19 mouse cellular contexts compared by ENCODE assay signal in genomic region chr11:85857997-85858698, GRCm38 (mm10). TPM values are rescaled to one million over a fixed set of nuclear protein-coding genes. Genes with fewer than 3 reads are reported as not detected.
A peak's percentile ranks its signal among the peaks of the same experiment; 100 is the strongest.
DNase-seq lines count a peak whose midpoint lies in the region; ATAC-seq and TF ChIP-seq lines count a peak whose summit lies in the region.
"Had no signal": no experiment of that assay in that cellular context is flagged by ENCODE, and none has a peak within 500 bp of the region (broad histone marks: within the 10 kb centered on the region; RNA-seq: fewer than 3 reads in every experiment).

No protein-coding gene starts in this region.

- ATAC-seq in hindbrain, embryonic 14.5 days (ENCODE audit: low FRiP score) = no peak
- peak; percentile 59; the same call in 1 of the 2 replicates for ATAC-seq in forebrain, embryonic 16.5 days
- peak; percentile 55; the same call in 1 of the 2 replicates for ATAC-seq in neural tube, embryonic 11.5 days (ENCODE audit: insufficient read depth, low FRiP score, low TSS enrichment)
- no peak for ATAC-seq in lung, postnatal 0 days
- ATAC-seq: liver, postnatal 0 days had no signal

- no peak for TF ChIP-seq POLR2A in brain, embryonic 14.5 days (IDR thresholded peaks at IDR 0.05; ENCODE audit: borderline replicate concordance, extremely low read depth, insufficient read depth, insufficient read length, poor library complexity, severe bottlenecking)

- peaks cover 14% of the 10 kb centered on the region for H3K4me1 ChIP-seq in hindbrain, embryonic 10.5 days (replicated peaks)
- no peaks in the 10 kb centered on the region for H3K4me1 ChIP-seq in hindbrain, embryonic 14.5 days (replicated peaks; ENCODE audit: control insufficient read depth, insufficient read depth, low read length)
- H3K4me1 ChIP-seq in forebrain, embryonic 16.5 days (replicated peaks; ENCODE audit: control insufficient read depth, insufficient read depth, low read length) = peaks cover 8% of the 10 kb centered on the region
- peaks cover 4% of the 10 kb centered on the region for H3K4me1 ChIP-seq in neural tube, embryonic 11.5 days (ENCODE audit: control insufficient read depth, insufficient read depth, low read length)
- no peaks in the 10 kb centered on the region for H3K4me1 ChIP-seq in lung, postnatal 0 days (ENCODE audit: insufficient read depth, low read depth, low read length)
- H3K4me1 ChIP-seq: embryonic facial prominence, embryonic 15.5 days had no signal

- 14% methylated on average over 6 of the region's 6 CpGs for WGBS in hindbrain, embryonic 10.5 days
- WGBS in hindbrain, embryonic 14.5 days = 5% methylated on average over 6 of the region's 6 CpGs
- 5% methylated on average over 6 of the region's 6 CpGs for WGBS in forebrain, embryonic 16.5 days
- WGBS in neural tube, embryonic 11.5 days = 21% methylated on average over 6 of the region's 6 CpGs
- WGBS in lung, postnatal 0 days = 30% methylated on average over 6 of the region's 6 CpGs

- peaks cover 19% of the 10 kb centered on the region; the same call in 1 of the 2 replicates for H3K27me3 ChIP-seq in hindbrain, embryonic 10.5 days (ENCODE audit: insufficient read depth, poor library complexity, severe bottlenecking)
- H3K27me3 ChIP-seq in hindbrain, embryonic 14.5 days (ENCODE audit: control insufficient read depth, insufficient read depth, low read length) = no peaks in the 10 kb centered on the region
- H3K27me3 ChIP-seq in forebrain, embryonic 16.5 days (replicated peaks; ENCODE audit: control insufficient read depth, insufficient read depth, low read length) = no peaks in the 10 kb centered on the region
- H3K27me3 ChIP-seq in neural tube, embryonic 11.5 days (ENCODE audit: control insufficient read depth, insufficient read depth, low read length) = no peaks in the 10 kb centered on the region
- H3K27me3 ChIP-seq in lung, postnatal 0 days (replicated peaks; ENCODE audit: insufficient read depth, low read length) = no peaks in the 10 kb centered on the region
- H3K27me3 ChIP-seq: embryonic facial prominence, embryonic 15.5 days had no signal

- no peak overlapping the region for H3K4me2 ChIP-seq in hindbrain, embryonic 14.5 days (replicated peaks)
- no peak overlapping the region for H3K4me2 ChIP-seq in forebrain, embryonic 16.5 days (ENCODE audit: low read length)
- 0 out of 2 replicates have a peak overlapping the region, but pooled peaks have one; percentile 14 for H3K4me2 ChIP-seq in neural tube, embryonic 11.5 days (ENCODE audit: low read depth)
- no peak overlapping the region for H3K4me2 ChIP-seq in lung, postnatal 0 days (replicated peaks; ENCODE audit: low read depth, low read length)
- H3K4me2 ChIP-seq: embryonic facial prominence, embryonic 15.5 days had no signal

- TF ChIP-seq EP300 in lung, postnatal 0 days (IDR thresholded peaks at IDR 0.05) = no peak

- no peak for TF ChIP-seq CTCF in brain, embryonic 14.5 days (IDR thresholded peaks at IDR 0.05; ENCODE audit: borderline replicate concordance, extremely low read depth, insufficient read depth, insufficient read length)
- no peak for TF ChIP-seq CTCF in lung, postnatal 0 days (IDR thresholded peaks at IDR 0.05)

- no peak overlapping the region for H3K9ac ChIP-seq in hindbrain, embryonic 14.5 days
- H3K9ac ChIP-seq in forebrain, embryonic 16.5 days (replicated peaks; ENCODE audit: low read depth, low read length) = no peak overlapping the region
- H3K9ac ChIP-seq in neural tube, embryonic 11.5 days (ENCODE audit: low read length) = no peak overlapping the region
- H3K9ac ChIP-seq in lung, postnatal 0 days (replicated peaks; ENCODE audit: low read depth) = no peak overlapping the region
- H3K9ac ChIP-seq: embryonic facial prominence, embryonic 15.5 days; liver, postnatal 0 days had no signal

- H3K4me3 ChIP-seq in hindbrain, embryonic 10.5 days = peak overlapping the region; percentile 34; the same call in 1 of the 2 replicates
- H3K4me3 ChIP-seq in hindbrain, embryonic 14.5 days (replicated peaks; ENCODE audit: low read length) = no peak overlapping the region
- H3K4me3 ChIP-seq in forebrain, embryonic 16.5 days (replicated peaks; ENCODE audit: low read length) = no peak overlapping the region
- no peak overlapping the region for H3K4me3 ChIP-seq in neural tube, embryonic 11.5 days (ENCODE audit: low read depth, low read length)
- H3K4me3 ChIP-seq in lung, postnatal 0 days (ENCODE audit: low read depth, low read length) = no peak overlapping the region
- H3K4me3 ChIP-seq: embryonic facial prominence, embryonic 15.5 days had no signal

- DNase-seq in hindbrain, embryonic 10.5 days (ENCODE audit: low spot score) = peak; percentile 62
- DNase-seq in hindbrain, embryonic 14.5 days (ENCODE audit: low spot score) = no peak
- peak; percentile 76 for DNase-seq in brain, embryonic 14.5 days (ENCODE audit: low read depth)
- DNase-seq in neural tube, embryonic 11.5 days (ENCODE audit: low spot score) = peak; percentile 71
- DNase-seq in testis, postnatal 14 days (ENCODE audit: low spot score) = no peak
- DNase-seq in kidney, postnatal 25 days = no peak
- no peak for DNase-seq in lung, postnatal 0 days (ENCODE audit: low spot score)
- DNase-seq: adrenal gland, postnatal 10 days; cerebellum, adult 9-11 months; layer of hippocampus, adult 9-11 months; liver, postnatal 0 days; lung, postnatal 4 days had no signal

- H3K27ac ChIP-seq in hindbrain, embryonic 10.5 days = peak overlapping the region; percentile 81
- no peak overlapping the region for H3K27ac ChIP-seq in hindbrain, embryonic 14.5 days
- H3K27ac ChIP-seq in forebrain, embryonic 16.5 days (ENCODE audit: low read length) = no peak overlapping the region
- H3K27ac ChIP-seq in neural tube, embryonic 11.5 days (ENCODE audit: low read depth, low read length) = no peak overlapping the region
- H3K27ac ChIP-seq in lung, postnatal 0 days (ENCODE audit: low read length) = no peak overlapping the region
- H3K27ac ChIP-seq: embryonic facial prominence, embryonic 15.5 days; kidney, postnatal 0 days had no signal

- H3K9me3 ChIP-seq in hindbrain, embryonic 10.5 days = no peaks in the 10 kb centered on the region
- no peaks in the 10 kb centered on the region for H3K9me3 ChIP-seq in hindbrain, embryonic 14.5 days (ENCODE audit: control insufficient read depth, low read length)
- H3K9me3 ChIP-seq in forebrain, embryonic 16.5 days (ENCODE audit: control insufficient read depth, low read length) = no peaks in the 10 kb centered on the region
- no peaks in the 10 kb centered on the region for H3K9me3 ChIP-seq in neural tube, embryonic 11.5 days (ENCODE audit: control insufficient read depth, low read length)
- H3K9me3 ChIP-seq in lung, postnatal 0 days (ENCODE audit: low read length) = no peaks in the 10 kb centered on the region
- H3K9me3 ChIP-seq: embryonic facial prominence, embryonic 15.5 days had no signal

- no peaks in the 10 kb centered on the region for H3K36me3 ChIP-seq in hindbrain, embryonic 10.5 days
- H3K36me3 ChIP-seq in hindbrain, embryonic 14.5 days (replicated peaks; ENCODE audit: control insufficient read depth, insufficient read depth) = no peaks in the 10 kb centered on the region
- H3K36me3 ChIP-seq in forebrain, embryonic 16.5 days (ENCODE audit: control insufficient read depth, insufficient read depth) = no peaks in the 10 kb centered on the region
- no peaks in the 10 kb centered on the region for H3K36me3 ChIP-seq in neural tube, embryonic 11.5 days (ENCODE audit: control insufficient read depth, insufficient read depth, low read length)
- H3K36me3 ChIP-seq in lung, postnatal 0 days (ENCODE audit: insufficient read depth, low read length) = no peaks in the 10 kb centered on the region
- H3K36me3 ChIP-seq: embryonic facial prominence, embryonic 15.5 days had no signal

RNA-seq across cellular contexts. Expression of gene Gm11444, which starts 8.0 kb away (rescaled TPM):
- not detected in 2 replicates for polyA plus RNA-seq in hindbrain, embryonic 10.5 days (2016; fragmentation: Nextera tagmentation; extraction: Ambion mirVana)
- not detected in 2 replicates for polyA plus RNA-seq in hindbrain, embryonic 14.5 days (2014; fragmentation: Nextera tagmentation; extraction: Ambion mirVana)
- not detected in 2 replicates for polyA plus RNA-seq in brain, embryonic 14.5 days (2012; rRNA removed)
- not detected in 2 replicates for polyA plus RNA-seq in forebrain, embryonic 16.5 days (2015; fragmentation: Nextera tagmentation; extraction: Ambion mirVana)
- polyA plus RNA-seq in neural tube, embryonic 11.5 days (2014; fragmentation: Nextera tagmentation; extraction: Ambion mirVana) = not detected in 2 replicates
- polyA plus RNA-seq in lung, postnatal 0 days (2015; fragmentation: Nextera tagmentation; extraction: Ambion mirVana) = not detected in 2 replicates
- polyA plus RNA-seq: gonadal fat pad, adult 2 months; heart, embryonic 14.5 days; kidney, postnatal 0 days; limb, embryonic 11.5 days; liver, postnatal 0 days; thymus, postnatal 0 days had no signal

RNA-seq across cellular contexts. Expression of gene Tbx2, which starts 25.8 kb away (rescaled TPM):
- polyA plus RNA-seq in hindbrain, embryonic 10.5 days (2016; fragmentation: Nextera tagmentation; extraction: Ambion mirVana) = 1.5 and 3.1 TPM in 2 replicates
- polyA plus RNA-seq in hindbrain, embryonic 14.5 days (2014; fragmentation: Nextera tagmentation; extraction: Ambion mirVana) = 2.3 and 2.8 TPM in 2 replicates
- polyA plus RNA-seq in brain, embryonic 14.5 days (2012; rRNA removed) = 5.9 and 8.9 TPM in 2 replicates
- polyA plus RNA-seq in forebrain, embryonic 16.5 days (2015; fragmentation: Nextera tagmentation; extraction: Ambion mirVana) = 0.47 and 0.68 TPM in 2 replicates
- polyA plus RNA-seq in neural tube, embryonic 11.5 days (2014; fragmentation: Nextera tagmentation; extraction: Ambion mirVana) = 4.0 and 4.7 TPM in 2 replicates
- 43.6 and 49.6 TPM in 2 replicates for polyA plus RNA-seq in lung, postnatal 0 days (2015; fragmentation: Nextera tagmentation; extraction: Ambion mirVana)

RNA-seq across cellular contexts. Expression of gene Tbx4, which starts 28.1 kb away (rescaled TPM):
- polyA plus RNA-seq in hindbrain, embryonic 10.5 days (2016; fragmentation: Nextera tagmentation; extraction: Ambion mirVana) = 0.09 and 0.22 TPM in 2 replicates
- 0.23 and 0.25 TPM in 2 replicates for polyA plus RNA-seq in hindbrain, embryonic 14.5 days (2014; fragmentation: Nextera tagmentation; extraction: Ambion mirVana)
- 0.33 and 0.42 TPM in 2 replicates for polyA plus RNA-seq in brain, embryonic 14.5 days (2012; rRNA removed)
- polyA plus RNA-seq in forebrain, embryonic 16.5 days (2015; fragmentation: Nextera tagmentation; extraction: Ambion mirVana) = 0.23 and 0.26 TPM in 2 replicates
- 0.20 and 0.24 TPM in 2 replicates for polyA plus RNA-seq in neural tube, embryonic 11.5 days (2014; fragmentation: Nextera tagmentation; extraction: Ambion mirVana)
- 46.2 and 48.5 TPM in 2 replicates for polyA plus RNA-seq in lung, postnatal 0 days (2015; fragmentation: Nextera tagmentation; extraction: Ambion mirVana)
- polyA plus RNA-seq: liver, postnatal 0 days; thymus, postnatal 0 days had no signal

Comparison
In these comparisons a context has a peak if more than half of its experiments do, and no peak if none do; other contexts are left out.
1. DNase-seq: peak in hindbrain, embryonic 10.5 days (single experiment), brain, embryonic 14.5 days (single experiment) and neural tube, embryonic 11.5 days (single experiment); none in hindbrain, embryonic 14.5 days (single experiment), testis, postnatal 14 days (single experiment), kidney, postnatal 25 days (0 of 2) and lung, postnatal 0 days (single experiment).
2. ATAC-seq: peak in forebrain, embryonic 16.5 days (single experiment) and neural tube, embryonic 11.5 days (single experiment); none in hindbrain, embryonic 14.5 days (single experiment) and lung, postnatal 0 days (single experiment).
3. RNA of gene Tbx4, which starts 28.1 kb away (polyA plus RNA-seq): 46.2 to 48.5 TPM in lung, postnatal 0 days; 0.33 to 0.42 TPM in brain, embryonic 14.5 days, 0.20 to 0.24 TPM in neural tube, embryonic 11.5 days, 0.23 to 0.26 TPM in forebrain, embryonic 16.5 days, 0.23 to 0.25 TPM in hindbrain, embryonic 14.5 days and 0.09 to 0.22 TPM in hindbrain, embryonic 10.5 days; every median in the first group is over 10 times any median in the second.